Mouse (Mus musculus): ENCODE measurements at regions not wholly inside any gene's neighbourhood (a gene's known extent, or its start where the extent isn't known, plus 50 kb on each side); places are given as distances from the start of the nearest gene placed in this dataset.

- Histone ChIP-seq H3K27me3 (no peaks in the 10 kb centered on the region), H3K4me2 (replicated peaks) (no peak overlapping the region), H3K9ac (no peak overlapping the region), H3K4me1 (no peaks in the 10 kb centered on the region; the same call in 1 of the 2 replicates), H3K4me3 (replicated peaks) (no peak overlapping the region), H3K36me3 (no peaks in the 10 kb centered on the region), H3K27ac (replicated peaks) (no peak overlapping the region), H3K9me3 (replicated peaks) (no peaks in the 10 kb centered on the region)
- WGBS, result 50% methylated on average over 2 of the region's 2 CpGs
- no peak for ATAC-seq (ENCODE audit: insufficient number of reproducible peaks, low FRiP score, low TSS enrichment, low read depth)
Observed at GRCm38 (mm10) chr12:35775396-35775795, 150.0 kb upstream of the Agr3 start.

- 42% methylated on average over 5 of the region's 5 CpGs for WGBS
- Histone ChIP-seq H3K4me2 (replicated peaks) (no peak overlapping the region), H3K9me3 (replicated peaks) (no peaks in the 10 kb centered on the region), H3K4me3 (replicated peaks) (no peak overlapping the region), H3K4me1 (no peaks in the 10 kb centered on the region; the same call in 1 of the 2 replicates), H3K27ac (replicated peaks) (no peak overlapping the region), H3K27me3 (no peaks in the 10 kb centered on the region), H3K9ac (no peak overlapping the region), H3K36me3 (no peaks in the 10 kb centered on the region)
- no peak for ATAC-seq (ENCODE audit: insufficient number of reproducible peaks, low FRiP score, low TSS enrichment, low read depth)
Observed at GRCm38 (mm10) chr12:35770387-35771024, 154.9 kb upstream of the Agr3 start.

- no peaks in the 10 kb centered on the region for H3K9me3 ChIP-seq (replicated peaks)
- WGBS, result 93% methylated on average over 1 of the region's 1 CpGs
- H3K4me3 ChIP-seq (replicated peaks), result no peak overlapping the region
- no peak overlapping the region for H3K27ac ChIP-seq (replicated peaks)
- H3K27me3 ChIP-seq, result no peaks in the 10 kb centered on the region
- H3K36me3 ChIP-seq, result no peaks in the 10 kb centered on the region
- H3K4me2 ChIP-seq (replicated peaks), result no peak overlapping the region
- no peaks in the 10 kb centered on the region for H3K4me1 ChIP-seq
- no peak for ATAC-seq (ENCODE audit: insufficient number of reproducible peaks, low FRiP score, low TSS enrichment, low read depth)
- H3K9ac ChIP-seq, result no peak overlapping the region
Observed at GRCm38 (mm10) chr12:35758916-35759315, 166.5 kb upstream of the Agr3 start.

- 64% methylated on average over 4 of the region's 4 CpGs for WGBS
- Histone ChIP-seq H3K4me3 (replicated peaks) (no peak overlapping the region), H3K4me2 (replicated peaks) (no peak overlapping the region), H3K4me1 (no peaks in the 10 kb centered on the region), H3K27ac (replicated peaks) (no peak overlapping the region), H3K9me3 (replicated peaks) (no peaks in the 10 kb centered on the region), H3K27me3 (no peaks in the 10 kb centered on the region), H3K9ac (no peak overlapping the region), H3K36me3 (no peaks in the 10 kb centered on the region)
- ATAC-seq (ENCODE audit: insufficient number of reproducible peaks, low FRiP score, low TSS enrichment, low read depth), result no peak
Observed at GRCm38 (mm10) chr12:35755159-35755558, 170.3 kb upstream of the Agr3 start.

GRCm38 (mm10) chr12:35747997-35748396 lies 177.4 kb upstream of the Agr3 start:
- H3K4me1 ChIP-seq, result no peaks in the 10 kb centered on the region

GRCm38 (mm10) chr12:35746691-35747299 lies 178.6 kb upstream of the Agr3 start:
- Histone ChIP-seq H3K4me2 (replicated peaks) (no peak overlapping the region), H3K4me1 (no peaks in the 10 kb centered on the region), H3K27me3 (no peaks in the 10 kb centered on the region), H3K9ac (no peak overlapping the region), H3K4me3 (replicated peaks) (no peak overlapping the region), H3K36me3 (no peaks in the 10 kb centered on the region), H3K9me3 (replicated peaks) (no peaks in the 10 kb centered on the region), H3K27ac (replicated peaks) (no peak overlapping the region)
- ATAC-seq (ENCODE audit: insufficient number of reproducible peaks, low FRiP score, low TSS enrichment, low read depth), result no peak
- WGBS, result 29% methylated on average over 3 of the region's 3 CpGs

More at GRCm38 (mm10) chr12:35747997-35748396, 177.4 kb upstream of the Agr3 start:
- Histone ChIP-seq H3K9me3 (replicated peaks) (no peaks in the 10 kb centered on the region), H3K27me3 (no peaks in the 10 kb centered on the region), H3K27ac (replicated peaks) (no peak overlapping the region), H3K9ac (no peak overlapping the region), H3K4me2 (replicated peaks) (no peak overlapping the region), H3K4me3 (replicated peaks) (no peak overlapping the region), H3K36me3 (no peaks in the 10 kb centered on the region)
- 81% methylated on average over 3 of the region's 3 CpGs for WGBS
- no peak for ATAC-seq (ENCODE audit: insufficient number of reproducible peaks, low FRiP score, low TSS enrichment, low read depth)

- no peak for ATAC-seq (ENCODE audit: insufficient number of reproducible peaks, low FRiP score, low TSS enrichment, low read depth)
- H3K4me2 ChIP-seq (replicated peaks), result no peak overlapping the region
- no peak overlapping the region for H3K4me3 ChIP-seq (replicated peaks)
- H3K27me3 ChIP-seq, result no peaks in the 10 kb centered on the region
- no peaks in the 10 kb centered on the region for H3K9me3 ChIP-seq (replicated peaks)
- H3K27ac ChIP-seq (replicated peaks), result no peak overlapping the region
- H3K9ac ChIP-seq, result no peak overlapping the region
- WGBS, result 27% methylated on average over 1 of the region's 1 CpGs
- no peaks in the 10 kb centered on the region for H3K36me3 ChIP-seq
- 0 out of 2 replicates have a peak, but pooled peaks cover 3% of the 10 kb centered on the region for H3K4me1 ChIP-seq
Observed at GRCm38 (mm10) chr12:35742729-35743128, 182.7 kb upstream of the Agr3 start.

GRCm38 (mm10) chr12:35736427-35736826 lies 189.0 kb upstream of the Agr3 start:
- Histone ChIP-seq H3K9ac (no peak overlapping the region), H3K4me2 (replicated peaks) (no peak overlapping the region), H3K4me3 (replicated peaks) (no peak overlapping the region), H3K4me1 (0 out of 2 replicates have a peak, but pooled peaks cover 3% of the 10 kb centered on the region), H3K27ac (replicated peaks) (no peak overlapping the region), H3K9me3 (replicated peaks) (no peaks in the 10 kb centered on the region), H3K36me3 (no peaks in the 10 kb centered on the region), H3K27me3 (no peaks in the 10 kb centered on the region)
- 31% methylated on average over 2 of the region's 2 CpGs for WGBS
- no peak for ATAC-seq (ENCODE audit: insufficient number of reproducible peaks, low FRiP score, low TSS enrichment, low read depth)

- Histone ChIP-seq H3K27me3 (no peaks in the 10 kb centered on the region), H3K4me1 (no peaks in the 10 kb centered on the region)
Observed at GRCm38 (mm10) chr12:35735002-35735401, 190.4 kb upstream of the Agr3 start.

GRCm38 (mm10) chr12:35734371-35734770 lies 191.0 kb upstream of the Agr3 start:
- H3K9me3 ChIP-seq (replicated peaks), result no peaks in the 10 kb centered on the region
- H3K27me3 ChIP-seq, result no peaks in the 10 kb centered on the region
- no peak overlapping the region for H3K4me3 ChIP-seq (replicated peaks)
- WGBS, result 85% methylated on average over 1 of the region's 1 CpGs
- no peaks in the 10 kb centered on the region for H3K36me3 ChIP-seq
- no peaks in the 10 kb centered on the region for H3K4me1 ChIP-seq
- ATAC-seq (ENCODE audit: insufficient number of reproducible peaks, low FRiP score, low TSS enrichment, low read depth), result no peak
- H3K4me2 ChIP-seq (replicated peaks), result no peak overlapping the region
- H3K9ac ChIP-seq, result no peak overlapping the region
- no peak overlapping the region for H3K27ac ChIP-seq (replicated peaks)

More at GRCm38 (mm10) chr12:35735002-35735401, 190.4 kb upstream of the Agr3 start:
- H3K9me3 ChIP-seq (replicated peaks), result no peaks in the 10 kb centered on the region
- ATAC-seq (ENCODE audit: insufficient number of reproducible peaks, low FRiP score, low TSS enrichment, low read depth), result no peak
- H3K27ac ChIP-seq (replicated peaks), result no peak overlapping the region
- no peaks in the 10 kb centered on the region for H3K36me3 ChIP-seq
- no peak overlapping the region for H3K4me3 ChIP-seq (replicated peaks)
- no peak overlapping the region for H3K9ac ChIP-seq
- H3K4me2 ChIP-seq (replicated peaks), result no peak overlapping the region
- 55% methylated on average over 2 of the region's 2 CpGs for WGBS

- Histone ChIP-seq H3K9me3 (replicated peaks) (no peaks in the 10 kb centered on the region), H3K4me2 (replicated peaks) (no peak overlapping the region), H3K9ac (no peak overlapping the region), H3K36me3 (no peaks in the 10 kb centered on the region), H3K4me3 (replicated peaks) (no peak overlapping the region), H3K4me1 (no peaks in the 10 kb centered on the region), H3K27me3 (no peaks in the 10 kb centered on the region), H3K27ac (replicated peaks) (no peak overlapping the region)
- no peak for ATAC-seq (ENCODE audit: insufficient number of reproducible peaks, low FRiP score, low TSS enrichment, low read depth)
- 78% methylated on average over 2 of the region's 2 CpGs for WGBS
Observed at GRCm38 (mm10) chr12:35733580-35733979, 191.8 kb upstream of the Agr3 start.

GRCm38 (mm10) chr12:35725910-35726309 lies 191.1 kb upstream of the Ahr start:
- 56% methylated on average over 1 of the region's 1 CpGs for WGBS
- Histone ChIP-seq H3K9ac (no peak overlapping the region), H3K9me3 (replicated peaks) (no peaks in the 10 kb centered on the region), H3K4me2 (replicated peaks) (no peak overlapping the region), H3K4me3 (replicated peaks) (no peak overlapping the region), H3K36me3 (no peaks in the 10 kb centered on the region), H3K27ac (replicated peaks) (no peak overlapping the region), H3K4me1 (no peaks in the 10 kb centered on the region), H3K27me3 (no peaks in the 10 kb centered on the region)
- ATAC-seq (ENCODE audit: insufficient number of reproducible peaks, low FRiP score, low TSS enrichment, low read depth), result no peak
